Mouse (Mus musculus): ENCODE data around the gene Gm28305. TPM values are rescaled to one million over a fixed set of nuclear protein-coding genes. Genes with fewer than 3 reads are reported as not detected.

The Gm28305 gene
- total RNA-seq, 2 experiments from 2014 or later: not detected

DNA sequence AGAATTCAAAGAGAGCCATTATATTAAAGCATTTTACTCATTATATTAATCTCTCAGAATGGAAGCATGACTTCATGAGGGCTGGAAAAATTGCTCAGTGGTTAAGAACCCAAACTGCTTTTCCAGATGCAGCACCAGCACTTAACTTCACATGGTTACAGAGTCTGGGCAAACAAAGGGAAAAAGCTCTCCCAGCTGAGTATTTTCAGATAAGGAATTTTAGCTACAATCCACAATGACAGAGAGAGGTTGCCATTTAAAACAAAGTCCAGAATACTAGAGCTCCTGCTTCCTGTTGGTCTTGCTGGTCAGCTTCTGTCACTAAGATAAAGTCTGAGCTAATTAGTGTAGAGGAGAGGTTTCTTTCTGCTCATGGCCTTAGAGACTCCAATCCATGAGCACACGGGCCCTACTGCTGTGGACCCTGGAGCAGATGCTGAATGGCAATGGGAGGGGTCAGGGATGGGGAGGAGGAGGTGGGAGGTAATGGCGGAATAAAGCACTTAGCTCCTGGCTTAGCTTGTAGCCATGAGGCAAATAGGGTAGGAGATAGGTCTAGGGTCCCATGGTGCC lies 68.2 kb downstream of the Gm28305 start:
- ATAC-seq (replicated peaks; ENCODE audit: low FRiP score, poor library complexity, severe bottlenecking): no peak

DNA sequence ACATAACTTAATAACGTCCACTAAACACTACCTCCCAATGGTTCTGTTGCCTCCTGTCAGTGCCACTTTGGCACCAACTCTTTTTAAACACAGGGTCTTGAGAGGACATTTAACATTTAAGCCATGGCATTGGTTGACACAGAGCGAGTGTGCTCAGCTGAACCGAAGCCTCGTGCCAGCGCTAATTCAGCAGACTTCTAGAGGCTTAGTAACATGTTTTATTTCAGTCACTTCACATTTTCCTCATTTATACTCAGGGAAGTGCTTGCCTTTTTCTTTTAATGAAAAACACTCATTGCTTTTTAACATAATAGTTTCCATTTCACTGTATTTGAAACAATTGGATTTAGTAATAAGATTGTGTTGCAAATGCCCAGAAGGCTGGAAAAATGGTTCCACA lies 68.7 kb downstream of the Gm28305 start:
- ATAC-seq (replicated peaks; ENCODE audit: low FRiP score, poor library complexity, severe bottlenecking): no peak

DNA sequence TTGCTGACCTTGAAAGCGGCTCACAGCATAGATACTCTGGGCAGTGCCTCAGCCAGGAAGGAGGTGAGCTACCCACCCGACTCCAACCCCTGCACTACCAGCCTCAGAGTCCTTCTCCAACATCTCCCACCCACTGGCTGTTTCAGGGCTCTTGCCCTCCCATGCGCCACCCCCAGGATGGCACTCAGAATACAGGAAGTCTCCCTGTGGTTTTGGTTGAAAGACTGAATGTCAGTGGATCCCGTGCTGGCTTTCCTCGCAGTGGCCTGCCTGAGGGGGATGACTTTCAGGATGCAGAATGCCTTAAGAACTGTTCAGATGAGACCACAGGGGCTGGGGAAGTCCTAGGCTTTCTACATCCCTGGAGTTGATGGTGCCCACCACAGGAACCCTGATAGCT lies 82.6 kb downstream of the Gm28305 start:
- ATAC-seq (replicated peaks; ENCODE audit: low FRiP score, poor library complexity, severe bottlenecking): no peak

DNA sequence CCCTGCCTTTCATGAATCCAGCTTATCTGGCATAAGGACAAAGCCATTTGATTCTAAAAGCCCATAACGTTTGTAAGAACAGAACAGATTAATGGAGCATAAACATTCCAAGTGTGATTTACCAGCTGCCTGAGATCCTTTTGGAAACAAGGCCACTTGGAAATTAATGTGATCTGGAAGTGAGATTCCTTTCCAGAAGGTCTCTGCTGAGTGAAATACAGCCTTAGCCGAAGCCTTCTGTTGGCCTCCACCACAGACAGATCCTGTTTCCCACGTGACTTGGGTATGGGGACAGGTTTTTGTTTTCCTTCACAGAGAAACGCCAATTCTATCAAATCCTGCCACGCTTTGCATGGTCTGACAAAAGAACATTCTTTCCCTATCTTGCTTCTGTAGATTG lies 83.2 kb downstream of the Gm28305 start:
- no peak for ATAC-seq (replicated peaks; ENCODE audit: low FRiP score, poor library complexity, severe bottlenecking)

Other genes with a start within 250 kb of the Gm28305 start
- not detected in 2 replicates for gene Nphp3, start 38.1 kb upstream of the Gm28305 start, total RNA-seq (2015; ENCODE audit: low replicate concordance)
- gene Nphp3, start 38.1 kb upstream of the Gm28305 start, total RNA-seq (2017; ENCODE audit: low replicate concordance): 2.7 TPM in 1 of 2 replicates, not detected in the other
- gene Uba5, start 22.5 kb downstream of the Gm28305 start, total RNA-seq (2015; ENCODE audit: low replicate concordance): 5.0 and 13.8 TPM in 2 replicates
- 7.1 and 10.8 TPM in 2 replicates for gene Uba5, start 22.5 kb downstream of the Gm28305 start, total RNA-seq (2017; ENCODE audit: low replicate concordance)
- gene Acad11, start 22.7 kb downstream of the Gm28305 start, total RNA-seq (2015; ENCODE audit: low replicate concordance): 2.1 and 3.6 TPM in 2 replicates
- gene Acad11, start 22.7 kb downstream of the Gm28305 start, total RNA-seq (2017; ENCODE audit: low replicate concordance): 3.5 and 3.9 TPM in 2 replicates
- gene Ackr4, start 86.3 kb downstream of the Gm28305 start, total RNA-seq (2015; ENCODE audit: low replicate concordance): 1.1 and 3.8 TPM in 2 replicates
- 1.1 TPM in 1 of 2 replicates, not detected in the other for gene Ackr4, start 86.3 kb downstream of the Gm28305 start, total RNA-seq (2017; ENCODE audit: low replicate concordance)
- gene Dnajc13, start 222.3 kb downstream of the Gm28305 start, total RNA-seq (2015; ENCODE audit: low replicate concordance): 26.4 and 27.8 TPM in 2 replicates
- 13.4 and 25.8 TPM in 2 replicates for gene Dnajc13, start 222.3 kb downstream of the Gm28305 start, total RNA-seq (2017; ENCODE audit: low replicate concordance)

Data from erythroid progenitor cell, adult 5-6 weeks (primary cell).